Mouse (Mus musculus) cortical plate, adult 2 months (tissue): ENCODE measurements at regions not wholly inside any gene's neighbourhood (a gene's known extent, or its start where the extent isn't known, plus 50 kb on each side); places are given as distances from the start of the nearest gene placed in this dataset.

Source experiments
- CTCF ChIP-seq: fragments of 200-500 bp; IDR thresholded peaks from 2 replicates; pipeline ENCODE4 v1.5.1; 2011; ENCODE audit warnings: mild to moderate bottlenecking, control low read depth, low read length; ENCODE audit not compliant: insufficient read depth; ENCODE audit errors: extremely low read depth
- POLR2A ChIP-seq: fragments of 200-500 bp; IDR thresholded peaks from 2 replicates; pipeline ENCODE4 v1.6.1; 2011; ENCODE audit warnings: mild to moderate bottlenecking, low read length, control low read depth; ENCODE audit not compliant: insufficient read depth; ENCODE audit errors: extremely low read depth

DNA sequence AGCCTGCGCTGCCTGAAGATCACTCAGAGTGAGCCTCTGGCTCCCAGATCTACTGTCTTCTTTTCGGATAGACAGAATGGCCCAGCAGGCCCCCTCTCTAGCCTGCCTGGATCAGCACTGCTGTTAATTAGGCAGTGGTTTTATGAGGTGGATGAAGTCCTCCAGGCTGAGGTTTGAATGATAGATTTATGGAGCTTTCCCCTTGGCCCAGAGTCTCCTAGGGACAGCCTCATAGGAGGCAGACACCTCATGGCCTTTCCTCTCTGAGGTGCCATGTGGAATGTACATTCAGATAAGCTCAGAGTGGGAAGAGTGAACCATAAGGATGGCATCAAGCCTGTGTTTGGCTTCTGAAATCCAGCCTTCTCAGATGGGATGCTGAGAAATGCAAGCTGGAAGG, 90.1 kb downstream of the Foxf2 start:
- TF ChIP-seq CTCF: no peak
- TF ChIP-seq POLR2A: no peak
